Mouse (Mus musculus) hindbrain, embryonic 12.5 days (tissue): ENCODE data around the gene Olfr890. TPM values are rescaled to one million over a fixed set of nuclear protein-coding genes. Genes with fewer than 3 reads are reported as not detected.
"Not testable (repeated sequence)": the region's sequence is repeated elsewhere in the genome, so short reads cannot be mapped to it uniquely, and the experiment has no call there.

Experiments used
- ATAC-seq: fragments of 200-750 bp; cut with Nextera tagmentation; 2 replicates; pipeline ENCODE4 v1.8.0; 2017; ENCODE audit warnings: moderate TSS enrichment; ENCODE audit not compliant: low FRiP score
- H3K27ac ChIP-seq: fragments of 300-500 bp; sonication (generic); 2 replicates; pipeline ENCODE4 v1.5.1; 2016; ENCODE audit warnings: mild to moderate bottlenecking
- H3K27me3 ChIP-seq: fragments of 300-500 bp; sonication (generic); 2 replicates; pipeline ENCODE4 v1.6.1; 2016; ENCODE audit warnings: mild to moderate bottlenecking
- H3K36me3 ChIP-seq: fragments of 300-500 bp; sonication (generic); 2 replicates; pipeline ENCODE4 v1.6.1; 2016; ENCODE audit warnings: mild to moderate bottlenecking
- H3K4me1 ChIP-seq: fragments of 300-500 bp; sonication (generic); 2 replicates; pipeline ENCODE4 v1.6.1; 2016
- H3K4me2 ChIP-seq: fragments of 300-500 bp; sonication (generic); replicated peaks from 2 replicates; pipeline ENCODE4 v1.6.1; 2016; ENCODE audit warnings: mild to moderate bottlenecking
- H3K4me3 ChIP-seq: fragments of 300-500 bp; sonication (generic); 2 replicates; pipeline ENCODE4 v1.5.1; 2016; ENCODE audit warnings: mild to moderate bottlenecking
- H3K9ac ChIP-seq: fragments of 300-500 bp; sonication (generic); 2 replicates; pipeline ENCODE4 v1.6.1; 2016; ENCODE audit warnings: mild to moderate bottlenecking, moderate library complexity
- H3K9me3 ChIP-seq: fragments of 300-500 bp; sonication (generic); replicated peaks from 2 replicates; pipeline ENCODE4 v1.6.1; 2016; ENCODE audit warnings: mild to moderate bottlenecking
- WGBS: fragments of 180-500 bp; shearing (Covaris S2); methylation state at CpG from one replicate; pipeline ENCODE4 v1.1.7; 2016; 5-methylcytosine and 5-hydroxymethylcytosine counted together
- polyA plus RNA-seq: library from polyadenylated mRNA; unstranded; fragments of >200 nt; fragmentation: Nextera tagmentation; extraction: Ambion mirVana; gene quantifications from 2 replicates; pipeline ENCODE4 v1.2.1, GENCODE M21; 2016

The Olfr890 gene
- polyA plus RNA-seq = not detected in 2 replicates

GRCm38 (mm10) chr9:38142217-38142616 lies at the start of gene Olfr890:
Olfr890 (plus strand) TSS chr9:38142517.
- H3K36me3 ChIP-seq = no peaks in the 10 kb centered on the region
- H3K27ac ChIP-seq = no peak within 1 kb of the TSS
- no peak for ATAC-seq
- no peaks in the 10 kb centered on the region for H3K4me1 ChIP-seq
- H3K4me3 ChIP-seq = no peak within 1 kb of the TSS
- H3K27me3 ChIP-seq = no peaks in the 10 kb centered on the region
- no peaks in the 10 kb centered on the region for H3K9me3 ChIP-seq
- no peak within 1 kb of the TSS for H3K9ac ChIP-seq
- no peak within 1 kb of the TSS for H3K4me2 ChIP-seq

- Histone ChIP-seq H3K36me3 (no peaks in the 10 kb centered on the region), H3K27me3 (no peaks in the 10 kb centered on the region), H3K9me3 (no peaks in the 10 kb centered on the region), H3K4me2 (no peak within 1 kb of the TSS), H3K4me1 (no peaks in the 10 kb centered on the region), H3K4me3 (no peak within 1 kb of the TSS), H3K9ac (no peak within 1 kb of the TSS), H3K27ac (no peak within 1 kb of the TSS)
- ATAC-seq = no peak
- 97% methylated on average over 1 of the region's 1 CpGs for WGBS
Measured at GRCm38 (mm10) chr9:38107828-38108227, 34.5 kb upstream of the Olfr890 start, which contains the start of gene Olfr888. Olfr888 (plus strand) TSS chr9:38108128.

DNA sequence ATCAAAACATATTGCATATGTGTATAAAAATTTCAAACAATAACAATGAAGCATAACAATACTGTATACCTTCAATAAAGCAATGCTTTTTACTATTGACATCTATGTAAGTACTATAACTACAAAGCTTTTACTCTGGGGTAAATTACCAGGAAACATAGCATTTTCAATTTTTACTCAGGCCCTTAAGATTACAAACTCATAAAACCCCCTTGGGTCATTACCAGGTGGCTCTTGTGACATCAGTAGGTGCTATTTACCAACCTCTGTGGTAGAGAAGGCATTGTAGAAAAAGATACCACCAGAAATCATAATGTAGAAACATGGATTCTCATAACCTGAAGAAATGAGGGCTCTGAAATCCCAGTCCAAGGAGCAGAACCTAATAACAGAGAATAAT lies 27.4 kb upstream of the Olfr890 start, which contains the start of gene Olfr889:
Olfr889 (plus strand) TSS at position 301 of the 400 bp plus-strand sequence.
- Histone ChIP-seq H3K27me3 (no peaks in the 10 kb centered on the region), H3K9ac (no peak within 1 kb of the TSS), H3K4me1 (no peaks in the 10 kb centered on the region), H3K27ac (no peak within 1 kb of the TSS), H3K9me3 (no peaks in the 10 kb centered on the region), H3K4me2 (no peak within 1 kb of the TSS), H3K36me3 (no peaks in the 10 kb centered on the region), H3K4me3 (no peak within 1 kb of the TSS)
- no peak for ATAC-seq

DNA sequence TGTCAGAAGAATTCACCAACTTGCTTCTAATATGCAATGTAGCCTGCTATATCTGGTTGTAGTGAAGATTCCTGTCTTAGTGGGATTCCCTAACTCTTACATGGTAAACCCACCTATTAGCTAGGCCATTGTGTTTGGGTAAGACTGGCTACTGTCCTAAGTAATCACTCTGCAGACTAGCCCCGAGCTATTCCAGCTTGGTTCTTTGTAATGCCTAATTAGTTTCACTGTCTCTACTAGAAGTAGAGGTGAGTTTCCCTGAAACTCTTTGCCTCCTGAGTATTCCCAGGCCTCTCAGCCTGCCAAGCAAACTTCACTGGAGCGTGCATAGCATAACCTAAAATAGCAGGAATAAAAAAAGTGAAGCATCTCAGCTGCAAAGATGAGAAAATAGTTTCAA lies 26.0 kb downstream of the Olfr890 start:
- H3K4me2 ChIP-seq, H3K9me3 ChIP-seq, H3K4me3 ChIP-seq, H3K9ac ChIP-seq, H3K4me1 ChIP-seq, H3K27ac ChIP-seq, H3K36me3 ChIP-seq, ATAC-seq, H3K27me3 ChIP-seq: not testable (repeated sequence)
- 53% methylated on average over 2 of the region's 2 CpGs for WGBS

GRCm38 (mm10) chr9:38180721-38181120 lies 38.4 kb downstream of the Olfr890 start, which contains the start of gene Olfr891:
Olfr891 (minus strand) TSS chr9:38180821.
- Histone ChIP-seq H3K27ac (no peak within 1 kb of the TSS), H3K4me3 (no peak within 1 kb of the TSS), H3K9me3 (peaks cover 5% of the 10 kb centered on the region; the same call in 1 of the 2 replicates), H3K27me3 (no peaks in the 10 kb centered on the region), H3K9ac (no peak within 1 kb of the TSS), H3K36me3 (no peaks in the 10 kb centered on the region), H3K4me2 (no peak within 1 kb of the TSS), H3K4me1 (no peaks in the 10 kb centered on the region)
- WGBS = 94% methylated on average over 1 of the region's 1 CpGs
- no peak for ATAC-seq

Other genes with a start within 250 kb of the Olfr890 start
- not detected in 2 replicates for gene Olfr145, start 245.8 kb upstream of the Olfr890 start, polyA plus RNA-seq
- gene Olfr878, start 224.7 kb upstream of the Olfr890 start, polyA plus RNA-seq = not detected in 2 replicates
- gene Olfr881, start 150.7 kb upstream of the Olfr890 start, polyA plus RNA-seq = not detected in 2 replicates
- gene Olfr883, start 116.7 kb upstream of the Olfr890 start, polyA plus RNA-seq = not detected in 2 replicates
- gene Olfr884, start 96.0 kb upstream of the Olfr890 start, polyA plus RNA-seq = not detected in 2 replicates
- not detected in 2 replicates for gene Olfr885, start 81.2 kb upstream of the Olfr890 start, polyA plus RNA-seq
- not detected in 2 replicates for gene Olfr887, start 58.4 kb upstream of the Olfr890 start, polyA plus RNA-seq
- gene Olfr888, start 34.4 kb upstream of the Olfr890 start, polyA plus RNA-seq = not detected in 2 replicates
- gene Olfr889, start 27.3 kb upstream of the Olfr890 start, polyA plus RNA-seq = 0.05 TPM in 1 of 2 replicates, not detected in the other
- not detected in 2 replicates for gene Olfr891, start 38.3 kb downstream of the Olfr890 start, polyA plus RNA-seq
- not detected in 2 replicates for gene Olfr893, start 65.8 kb downstream of the Olfr890 start, polyA plus RNA-seq
- not detected in 2 replicates for gene Olfr894, start 75.5 kb downstream of the Olfr890 start, polyA plus RNA-seq
- not detected in 2 replicates for gene Olfr143, start 110.3 kb downstream of the Olfr890 start, polyA plus RNA-seq
- gene Olfr895, start 125.3 kb downstream of the Olfr890 start, polyA plus RNA-seq = not detected in 2 replicates
- not detected in 2 replicates for gene Olfr896-ps1, start 148.6 kb downstream of the Olfr890 start, polyA plus RNA-seq
- gene Olfr25, start 186.5 kb downstream of the Olfr890 start, polyA plus RNA-seq = not detected in 2 replicates
- not detected in 2 replicates for gene Olfr898, start 205.9 kb downstream of the Olfr890 start, polyA plus RNA-seq
- not detected in 2 replicates for gene Olfr250, start 224.4 kb downstream of the Olfr890 start, polyA plus RNA-seq
- gene Olfr251, start 234.6 kb downstream of the Olfr890 start, polyA plus RNA-seq = not detected in 2 replicates